Mouse (Mus musculus): ENCODE results near the gene Mettl9.

DNA sequence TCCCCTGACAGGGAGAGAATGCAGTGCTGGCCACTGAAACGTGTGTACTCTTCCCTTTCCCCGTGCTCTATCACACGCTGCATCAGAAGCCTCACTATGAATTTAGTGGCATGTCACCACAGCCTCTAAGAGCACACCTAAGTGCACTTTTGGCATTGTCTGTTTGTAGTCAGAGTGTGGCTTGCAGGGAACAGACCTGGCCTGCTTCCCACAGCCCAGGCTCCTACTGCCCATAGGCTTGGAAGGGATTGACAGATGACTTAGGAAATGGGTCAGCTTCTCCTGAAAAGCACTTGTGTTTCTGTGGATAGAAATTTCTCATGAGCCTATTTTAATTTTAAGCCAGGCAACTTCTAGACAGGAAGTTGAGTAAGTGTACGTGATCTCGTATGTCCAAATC is 41.2 kb downstream of the Mettl9 start:
- TF ChIP-seq MAFK (IDR thresholded peaks at IDR 0.05; ENCODE audit: insufficient read depth, low read depth, low read length) (no peak), HCFC1 (IDR thresholded peaks at IDR 0.05; ENCODE audit: borderline replicate concordance, insufficient read depth, low read length) (no peak), ZNF384 (IDR thresholded peaks at IDR 0.05; ENCODE audit: low read depth, low read length) (no peak), CHD2 (IDR thresholded peaks at IDR 0.05; ENCODE audit: low read depth, low read length) (no peak), ZC3H11A (IDR thresholded peaks at IDR 0.05; ENCODE audit: borderline replicate concordance, low read depth, low read length) (no peak)

Measured in ES-E14 (cell line).